Mouse (Mus musculus): ENCODE measurements around the gene Pcnx.

The Pcnx gene

GRCm38 (mm10) chr12:81856696-81857095 is 3.1 kb upstream of the Pcnx start:
- no peak for DNase-seq

GRCm38 (mm10) chr12:81857251-81857650 is 2.6 kb upstream of the Pcnx start:
- DNase-seq: no peak

- DNase-seq: no peak
Measured at GRCm38 (mm10) chr12:81857978-81858569, 1.7 kb upstream of the Pcnx start.

- DNase-seq: peak; percentile 60
Measured at GRCm38 (mm10) chr12:81860308-81861181, 722 bp downstream of the Pcnx start.

GRCm38 (mm10) chr12:81861199-81862085 is 1.6 kb downstream of the Pcnx start:
- no peak for DNase-seq

GRCm38 (mm10) chr12:81862351-81862802 is 2.6 kb downstream of the Pcnx start:
- no peak for DNase-seq

- no peak for DNase-seq
Measured at GRCm38 (mm10) chr12:81863949-81864348, 4.1 kb downstream of the Pcnx start.

- DNase-seq: no peak
Measured at GRCm38 (mm10) chr12:81865183-81865582, 5.4 kb downstream of the Pcnx start.

- DNase-seq: no peak
Measured at GRCm38 (mm10) chr12:81867316-81867715, 7.5 kb downstream of the Pcnx start.

GRCm38 (mm10) chr12:81869205-81869940 is 9.6 kb downstream of the Pcnx start:
- DNase-seq: no peak

- no peak for DNase-seq
Measured at GRCm38 (mm10) chr12:81873345-81873744, 13.5 kb downstream of the Pcnx start.

GRCm38 (mm10) chr12:81880161-81880560 is 20.3 kb downstream of the Pcnx start:
- DNase-seq: no peak

GRCm38 (mm10) chr12:81883255-81884106 is 23.7 kb downstream of the Pcnx start:
- no peak for DNase-seq

- no peak for DNase-seq
Measured at GRCm38 (mm10) chr12:81884107-81884398, 24.2 kb downstream of the Pcnx start.

GRCm38 (mm10) chr12:81884983-81885382 is 25.2 kb downstream of the Pcnx start:
- no peak for DNase-seq

GRCm38 (mm10) chr12:81885982-81886381 is 26.2 kb downstream of the Pcnx start:
- DNase-seq: no peak

GRCm38 (mm10) chr12:81888954-81889353 is 29.1 kb downstream of the Pcnx start:
- DNase-seq: no peak

- DNase-seq: no peak
Measured at GRCm38 (mm10) chr12:81891946-81892345, 32.1 kb downstream of the Pcnx start.

- DNase-seq: no peak
Measured at GRCm38 (mm10) chr12:81894311-81894710, 34.5 kb downstream of the Pcnx start.

- no peak for DNase-seq
Measured at GRCm38 (mm10) chr12:81895986-81896385, 36.2 kb downstream of the Pcnx start.

GRCm38 (mm10) chr12:81904456-81904855 is 44.6 kb downstream of the Pcnx start:
- DNase-seq: no peak

- no peak for DNase-seq
Measured at GRCm38 (mm10) chr12:81905865-81906264, 46.0 kb downstream of the Pcnx start.
